Mouse (Mus musculus): Measurements from ENCODE around the gene Slc17a2.

DNA sequence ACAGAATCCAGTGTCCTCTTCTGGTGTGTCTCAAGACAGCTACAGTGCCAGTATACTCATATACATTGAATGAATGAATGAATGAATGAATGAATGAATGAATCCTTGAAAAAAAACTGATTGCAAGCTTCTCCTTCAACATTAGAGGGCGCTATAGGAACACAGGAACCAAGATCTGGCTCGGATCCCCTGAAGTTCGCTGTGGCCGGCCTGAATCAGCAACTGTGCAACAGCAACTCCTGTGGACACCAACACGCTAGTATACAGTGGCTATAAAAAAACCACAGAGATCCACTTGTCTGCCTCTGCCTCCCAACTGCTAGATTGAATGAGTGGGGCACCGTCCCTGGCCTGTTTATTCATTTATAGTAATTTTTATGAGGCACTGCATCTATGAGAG, 26.3 kb downstream of the Slc17a2 start:
- peak; percentile 60; the same call in 1 of the 2 replicates for TF ChIP-seq CTCF (IDR thresholded peaks at IDR 0.05; ENCODE audit: insufficient read depth, low read length)
- no peak for TF ChIP-seq POLR2A (IDR thresholded peaks at IDR 0.05; ENCODE audit: borderline replicate concordance, extremely low read depth, low read depth, low read length)
